Mouse (Mus musculus) liver, adult 10 weeks (tissue): ENCODE results near the gene Amfr. TPM values are rescaled to one million over a fixed set of nuclear protein-coding genes. Genes with fewer than 3 reads are reported as not detected.

Experiments
- polyA plus RNA-seq: library from polyadenylated mRNA; stranded (reverse); fragments of 350-450 nt; fragmentation: Illumina TruSeq; extraction: RNeasy Lipid Tissue Mini Kit (QIAGEN cat#74804); gene quantifications from one replicate; pipeline ENCODE4 v1.2.3, GENCODE M21; 2014; ENCODE audit warnings: low read depth, low replicate concordance

The Amfr gene
- 190 TPM for polyA plus RNA-seq

GRCm38 (mm10) chr8:94012013-94012951, at the start of gene Amfr:
Amfr (minus strand) TSS chr8:94012842.

GRCm38 (mm10) chr8:94036944-94037524, 24.4 kb upstream of the Amfr start, which contains the start of the genes Nudt21 and Ogfod1:
Nudt21 (minus strand) TSS chr8:94037031.
Ogfod1 (plus strand) TSS chr8:94037198.

Other genes starting within 250 kb of the Amfr start
- gene Gnao1, start 202.9 kb downstream of the Amfr start, polyA plus RNA-seq: 0.19 TPM
- gene Nudt21, start 24.2 kb upstream of the Amfr start, polyA plus RNA-seq: 41.8 TPM
- 9.8 TPM for gene Ogfod1, start 24.4 kb upstream of the Amfr start, polyA plus RNA-seq
- gene Bbs2, start 86.1 kb upstream of the Amfr start, polyA plus RNA-seq: 1.9 TPM
- not detected for gene Mt4, start 124.4 kb upstream of the Amfr start, polyA plus RNA-seq
- gene Mt3, start 139.8 kb upstream of the Amfr start, polyA plus RNA-seq: not detected
- 9.5 TPM for gene Mt2, start 159.8 kb upstream of the Amfr start, polyA plus RNA-seq
- gene Mt1, start 166.2 kb upstream of the Amfr start, polyA plus RNA-seq: 10.4 TPM
- gene Nup93, start 201.7 kb upstream of the Amfr start, polyA plus RNA-seq: 4.3 TPM